Mouse (Mus musculus) cerebellum, adult 11-12 months (tissue): Measurements from ENCODE around the gene Zfp575.

Source experiments
- DNase-seq: peaks from one replicate; pipeline ENCODE4 v3.0.0; 2022

Zfp575 gene

GRCm38 (mm10) chr7:24600941-24601597 is 13.6 kb upstream of the Zfp575 start:
- peak; percentile 92 for DNase-seq

GRCm38 (mm10) chr7:24599211-24600067 is 12.0 kb upstream of the Zfp575 start:
- no peak for DNase-seq

- DNase-seq, result no peak
These were observed 10.7 kb upstream of the Zfp575 start for GRCm38 (mm10) chr7:24598121-24598520.

- DNase-seq, result no peak
These were observed 8.0 kb upstream of the Zfp575 start for GRCm38 (mm10) chr7:24595464-24595863.

- DNase-seq, result no peak
These were observed 6.9 kb upstream of the Zfp575 start for GRCm38 (mm10) chr7:24594309-24594803.

GRCm38 (mm10) chr7:24593621-24594308 is 6.3 kb upstream of the Zfp575 start:
- peak; percentile 65 for DNase-seq

GRCm38 (mm10) chr7:24592781-24593180 is 5.3 kb upstream of the Zfp575 start:
- no peak for DNase-seq

GRCm38 (mm10) chr7:24592163-24592562 is 4.7 kb upstream of the Zfp575 start:
- DNase-seq, result no peak

GRCm38 (mm10) chr7:24591735-24592134 is 4.3 kb upstream of the Zfp575 start:
- no peak for DNase-seq

GRCm38 (mm10) chr7:24588336-24588735 is 895 bp upstream of the Zfp575 start:
- no peak for DNase-seq

GRCm38 (mm10) chr7:24586828-24587227 is 613 bp downstream of the Zfp575 start:
- DNase-seq, result no peak

- no peak for DNase-seq
These were observed 1.4 kb downstream of the Zfp575 start for GRCm38 (mm10) chr7:24585995-24586394.

- no peak for DNase-seq
These were observed 2.6 kb downstream of the Zfp575 start for GRCm38 (mm10) chr7:24584876-24585275.

GRCm38 (mm10) chr7:24577811-24578210 is 9.6 kb downstream of the Zfp575 start:
- no peak for DNase-seq

- DNase-seq, result no peak
These were observed 13.1 kb downstream of the Zfp575 start for GRCm38 (mm10) chr7:24574224-24574796.

- DNase-seq, result no peak
These were observed 15.0 kb downstream of the Zfp575 start for GRCm38 (mm10) chr7:24572455-24572854.

- no peak for DNase-seq
These were observed 16.4 kb downstream of the Zfp575 start for GRCm38 (mm10) chr7:24571071-24571470.

GRCm38 (mm10) chr7:24568512-24568911 is 18.9 kb downstream of the Zfp575 start:
- no peak for DNase-seq

GRCm38 (mm10) chr7:24566206-24566605 is 21.2 kb downstream of the Zfp575 start:
- no peak for DNase-seq

- no peak for DNase-seq
These were observed 21.8 kb downstream of the Zfp575 start for GRCm38 (mm10) chr7:24565627-24566026.

- peak; percentile 54 for DNase-seq
These were observed 22.7 kb downstream of the Zfp575 start for GRCm38 (mm10) chr7:24564607-24565265.

- no peak for DNase-seq
These were observed 23.6 kb downstream of the Zfp575 start for GRCm38 (mm10) chr7:24563837-24564206.
